Mouse (Mus musculus) midbrain, embryonic 11.5 days (tissue): Measurements from ENCODE around the gene Fbxo48. TPM values are rescaled to one million over a fixed set of nuclear protein-coding genes. Genes with fewer than 3 reads are reported as not detected.

Source experiments
- ATAC-seq: fragments of 200-750 bp; cut with Nextera tagmentation; 2 replicates; pipeline ENCODE4 v1.8.0; 2017; ENCODE audit warnings: moderate TSS enrichment, moderate library complexity; ENCODE audit not compliant: low FRiP score
- DNase-seq: peaks from one replicate; pipeline ENCODE4 v3.0.0; 2015; ENCODE audit warnings: low spot score; ENCODE audit errors: missing footprints
- H3K27ac ChIP-seq: fragments of 300-500 bp; sonication (generic); 2 replicates; pipeline ENCODE4 v1.5.1; 2014; ENCODE audit warnings: low read depth, low read length
- H3K27me3 ChIP-seq: fragments of 300-500 bp; sonication (generic); 2 replicates; pipeline ENCODE4 v1.6.1; 2014; ENCODE audit warnings: mild to moderate bottlenecking, low read length, moderate library complexity, mixed read lengths; ENCODE audit not compliant: control insufficient read depth, insufficient read depth
- H3K36me3 ChIP-seq: fragments of 300-500 bp; sonication (generic); 2 replicates; pipeline ENCODE4 v1.6.1; 2014; ENCODE audit warnings: mild to moderate bottlenecking, low read length, moderate library complexity, mixed read lengths; ENCODE audit not compliant: control insufficient read depth, insufficient read depth
- H3K4me1 ChIP-seq: fragments of 300-500 bp; sonication (generic); 2 replicates; pipeline ENCODE4 v1.6.1; 2014; ENCODE audit warnings: low read length; ENCODE audit not compliant: control insufficient read depth, insufficient read depth
- H3K4me2 ChIP-seq: fragments of 300-500 bp; sonication (generic); 2 replicates; pipeline ENCODE4 v1.6.1; 2014; ENCODE audit warnings: mild to moderate bottlenecking, moderate library complexity
- H3K4me3 ChIP-seq: fragments of 300-500 bp; sonication (generic); 2 replicates; pipeline ENCODE4 v1.5.1; 2014; ENCODE audit warnings: low read depth, low read length
- H3K9ac ChIP-seq: fragments of 300-500 bp; sonication (generic); 2 replicates; pipeline ENCODE4 v1.6.1; 2014; ENCODE audit warnings: low read length
- H3K9me3 ChIP-seq: fragments of 300-500 bp; sonication (generic); 2 replicates; pipeline ENCODE4 v1.6.1; 2016; ENCODE audit warnings: low read length; ENCODE audit not compliant: control insufficient read depth
- WGBS: fragments of 180-500 bp; shearing (Covaris S2); extraction: QIAGEN DNeasy Blood & Tissue Kit; methylation state at CpG from one replicate; pipeline ENCODE4 v1.1.7; 2014; 5-methylcytosine and 5-hydroxymethylcytosine counted together
- polyA plus RNA-seq: library from polyadenylated mRNA; unstranded; fragments of >200 nt; fragmentation: Nextera tagmentation; extraction: Ambion mirVana; gene quantifications from 2 replicates; pipeline ENCODE4 v1.2.1, GENCODE M21; 2014

The Fbxo48 gene
- polyA plus RNA-seq, 1 experiment from 2014 or later: 2.4 TPM

DNA sequence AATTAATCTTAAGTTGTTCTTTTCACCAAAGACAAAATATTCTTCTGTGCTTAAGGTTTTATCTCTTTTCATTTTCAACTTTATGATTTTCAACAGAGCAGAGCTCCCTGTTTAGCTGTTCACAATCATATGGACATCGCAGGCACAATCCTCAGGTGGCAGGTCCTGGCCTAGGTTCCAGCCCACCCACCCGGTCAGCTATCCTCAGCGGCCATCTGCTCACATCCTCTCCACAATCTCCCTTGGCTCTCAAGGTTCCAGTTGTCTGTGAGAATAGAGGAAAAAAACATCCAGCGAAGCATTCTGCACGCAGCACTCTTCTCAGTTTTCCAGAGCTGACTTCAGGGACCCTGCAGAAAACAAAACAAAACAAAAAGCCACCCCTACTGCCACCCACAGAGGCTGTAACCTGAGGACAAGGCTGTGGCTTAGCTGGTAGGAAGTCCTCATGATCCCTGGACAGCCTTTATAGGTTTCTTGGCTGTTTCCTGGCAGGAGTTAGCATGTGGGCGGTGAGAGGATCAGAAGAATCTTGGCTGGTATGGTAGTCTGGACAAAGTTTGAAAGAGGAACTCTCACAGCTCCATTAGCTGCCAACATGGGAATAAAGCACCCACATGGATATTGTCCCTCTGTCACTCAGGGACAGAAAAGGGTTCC lies 15.5 kb upstream of the Fbxo48 start:
- DNase-seq (no peak), ATAC-seq (no peak)
- Histone ChIP-seq H3K9me3 (no peaks in the 10 kb centered on the region), H3K27me3 (no peaks in the 10 kb centered on the region), H3K4me2 (no peak overlapping the region), H3K27ac (no peak overlapping the region), H3K4me3 (no peak overlapping the region), H3K4me1 (no peaks in the 10 kb centered on the region), H3K36me3 (no peaks in the 10 kb centered on the region), H3K9ac (no peak overlapping the region)
- 71% methylated on average over 6 of the region's 6 CpGs for WGBS

DNA sequence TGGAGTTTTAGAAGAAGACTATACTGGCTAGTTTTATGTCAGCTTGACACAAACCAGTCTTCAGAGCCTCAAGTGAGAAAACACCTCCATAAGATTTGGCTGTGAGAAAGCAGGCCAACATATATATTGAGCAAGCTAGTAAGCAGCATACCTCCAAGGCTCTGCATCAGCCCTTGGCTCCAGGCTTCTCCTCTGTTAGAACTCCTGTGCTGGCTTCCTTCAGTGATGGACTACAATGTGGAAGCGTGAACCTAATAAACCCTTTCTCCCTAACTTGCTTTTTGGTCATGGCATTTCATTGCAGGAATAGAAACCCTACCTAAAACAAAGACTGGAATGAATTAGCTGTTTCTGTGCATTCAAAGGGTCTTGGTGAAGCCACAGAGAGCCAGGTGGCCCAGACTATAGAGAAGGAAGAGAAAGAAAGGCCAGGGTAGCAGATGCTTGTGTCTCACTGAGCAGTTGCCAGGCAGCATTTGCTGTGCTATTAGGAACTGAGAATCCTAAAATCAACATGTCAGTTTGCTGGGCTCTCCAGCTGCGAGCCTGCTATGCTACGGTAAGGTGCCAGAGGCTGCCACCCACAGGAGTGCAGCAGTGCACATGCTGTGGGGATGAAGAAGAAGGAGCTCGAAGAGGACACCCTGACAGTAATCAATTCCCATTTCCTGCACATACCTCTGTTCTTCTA lies 9.9 kb upstream of the Fbxo48 start:
- H3K4me3 ChIP-seq: no peak overlapping the region
- DNase-seq (no peak), ATAC-seq (peak; percentile 77)
- no peaks in the 10 kb centered on the region for H3K27me3 ChIP-seq
- H3K4me1 ChIP-seq: peaks cover 6% of the 10 kb centered on the region
- H3K9me3 ChIP-seq: no peaks in the 10 kb centered on the region
- no peak overlapping the region for H3K4me2 ChIP-seq
- no peaks in the 10 kb centered on the region for H3K36me3 ChIP-seq
- no peak overlapping the region; the same call in 1 of the 2 replicates for H3K27ac ChIP-seq
- H3K9ac ChIP-seq: no peak overlapping the region
- 40% methylated on average over 4 of the region's 4 CpGs for WGBS

DNA sequence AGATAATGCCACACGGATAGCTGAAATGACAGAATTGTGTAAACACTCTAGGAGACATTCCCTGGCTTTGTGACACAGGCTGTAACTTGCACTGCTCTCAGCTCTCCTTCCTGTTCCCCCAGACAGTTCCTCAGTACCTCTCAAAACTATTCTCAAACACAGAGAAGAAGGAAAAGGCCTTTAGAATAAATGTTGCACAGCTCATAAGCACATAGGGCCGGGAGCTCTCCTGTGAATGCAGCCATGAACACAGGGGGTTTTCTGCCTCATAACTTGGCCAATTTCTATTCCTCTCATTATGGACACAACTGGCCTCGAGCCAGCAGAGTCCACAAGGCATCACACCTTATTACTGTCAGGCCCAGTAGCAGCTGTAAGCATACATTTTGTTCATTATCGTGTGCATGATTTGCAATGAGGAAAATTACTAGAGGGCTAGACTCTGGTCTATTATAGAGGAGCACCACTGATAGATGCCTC lies 9.2 kb upstream of the Fbxo48 start:
- no peak overlapping the region for H3K4me3 ChIP-seq
- H3K4me1 ChIP-seq: peaks cover 6% of the 10 kb centered on the region
- WGBS: 73% methylated on average over 4 of the region's 4 CpGs
- H3K36me3 ChIP-seq: no peaks in the 10 kb centered on the region
- H3K9me3 ChIP-seq: no peaks in the 10 kb centered on the region
- ATAC-seq: no peak
- no peak for DNase-seq
- H3K27ac ChIP-seq: no peak overlapping the region
- H3K27me3 ChIP-seq: no peaks in the 10 kb centered on the region
- no peak overlapping the region for H3K9ac ChIP-seq
- no peak overlapping the region for H3K4me2 ChIP-seq

DNA sequence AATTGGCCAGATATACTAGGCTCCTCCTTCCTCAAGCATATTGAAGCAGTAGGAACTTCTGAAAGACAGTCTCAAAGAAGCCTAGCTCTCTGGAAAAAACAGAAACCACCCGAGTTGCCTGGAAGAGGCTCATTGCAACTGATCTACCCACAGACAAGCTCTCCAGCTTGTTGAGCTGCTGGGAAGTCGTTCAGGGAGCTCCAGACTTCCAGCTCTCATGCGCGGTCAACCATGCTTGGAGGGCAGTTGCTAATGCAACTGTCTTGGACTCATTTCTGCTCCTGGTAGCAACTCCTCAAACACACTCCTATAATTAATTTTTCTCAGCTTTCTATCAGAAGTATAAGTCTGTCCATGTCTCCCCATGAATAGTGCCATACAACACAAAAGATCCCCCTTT lies 8.2 kb upstream of the Fbxo48 start:
- Histone ChIP-seq H3K27me3 (no peaks in the 10 kb centered on the region), H3K4me2 (no peak overlapping the region), H3K4me3 (no peak overlapping the region), H3K4me1 (peaks cover 6% of the 10 kb centered on the region), H3K36me3 (no peaks in the 10 kb centered on the region), H3K9ac (no peak overlapping the region), H3K27ac (no peak overlapping the region), H3K9me3 (no peaks in the 10 kb centered on the region)
- DNase-seq: no peak
- WGBS: 87% methylated on average over 4 of the region's 4 CpGs
- no peak for ATAC-seq

DNA sequence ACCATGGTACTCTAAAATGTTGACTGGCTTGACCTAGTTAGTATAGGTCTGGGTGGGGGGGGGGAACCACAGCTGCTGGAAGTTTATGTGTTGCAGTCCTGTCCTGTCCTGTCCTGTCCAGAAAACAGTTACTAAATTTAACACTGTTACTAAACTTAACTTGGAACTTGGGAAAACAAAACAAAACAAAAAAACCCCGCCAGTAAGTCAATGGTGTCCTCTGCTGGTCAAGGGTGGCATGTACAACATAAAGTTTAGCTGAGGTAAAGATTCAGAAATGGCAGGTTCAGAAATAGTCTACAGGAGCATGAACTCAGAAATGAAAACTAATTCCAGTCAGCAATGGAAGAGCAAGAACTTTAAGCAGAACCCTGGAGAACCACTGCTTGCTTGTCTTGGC lies 2.4 kb upstream of the Fbxo48 start:
- no peak overlapping the region for H3K4me3 ChIP-seq
- H3K36me3 ChIP-seq: no peaks in the 10 kb centered on the region
- 0 out of 2 replicates have a peak, but pooled peaks cover 5% of the 10 kb centered on the region for H3K4me1 ChIP-seq
- no peak overlapping the region for H3K4me2 ChIP-seq
- no peaks in the 10 kb centered on the region for H3K9me3 ChIP-seq
- ATAC-seq (no peak), DNase-seq (peak; percentile 86)
- no peaks in the 10 kb centered on the region for H3K27me3 ChIP-seq
- WGBS: 38% methylated on average over 1 of the region's 1 CpGs
- no peak overlapping the region for H3K9ac ChIP-seq
- no peak overlapping the region for H3K27ac ChIP-seq

DNA sequence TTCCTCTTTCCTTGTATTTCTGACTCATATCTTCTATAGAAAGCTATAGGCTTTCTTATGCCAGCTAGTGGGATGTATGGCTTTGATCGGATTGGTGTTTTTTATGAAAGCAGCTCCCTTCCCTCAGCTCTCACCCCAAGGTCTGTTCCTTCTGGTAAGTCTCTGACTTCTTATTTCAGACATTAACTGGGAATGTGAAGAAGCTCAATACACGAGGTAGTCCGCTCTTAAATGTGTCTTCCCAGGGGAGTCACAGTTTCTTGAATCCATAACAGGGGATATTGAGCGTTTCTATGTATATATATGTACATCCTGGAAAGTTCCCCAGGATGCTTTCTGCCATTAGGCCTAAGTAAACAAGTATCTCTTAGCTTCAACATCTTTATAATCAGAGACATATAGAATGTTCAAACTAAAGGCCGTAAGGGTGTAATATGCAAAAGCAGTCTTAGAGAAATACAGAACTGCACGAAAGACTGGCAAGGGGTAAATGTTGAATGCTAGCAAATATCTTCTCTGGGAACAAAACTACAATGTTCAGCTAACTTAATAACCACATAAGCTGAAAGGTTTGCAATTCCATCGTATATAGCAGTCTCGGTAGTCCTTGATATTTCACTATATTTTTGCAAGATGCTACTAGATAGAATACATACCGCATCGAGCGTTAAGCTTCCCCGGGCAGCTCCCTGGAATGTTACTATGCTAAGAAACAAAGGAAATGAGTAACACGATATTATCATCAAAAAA lies 774 bp upstream of the Fbxo48 start:
- Histone ChIP-seq H3K36me3 (no peaks in the 10 kb centered on the region), H3K9me3 (no peaks in the 10 kb centered on the region), H3K4me2 (peak overlapping the region; percentile 40), H3K9ac (peak overlapping the region; percentile 53), H3K4me3 (peak overlapping the region; percentile 57), H3K27me3 (no peaks in the 10 kb centered on the region), H3K27ac (no peak overlapping the region), H3K4me1 (0 out of 2 replicates have a peak, but pooled peaks cover 5% of the 10 kb centered on the region)
- 49% methylated on average over 13 of the region's 13 CpGs for WGBS
- no peak for ATAC-seq
- DNase-seq: peak; percentile 83

DNA sequence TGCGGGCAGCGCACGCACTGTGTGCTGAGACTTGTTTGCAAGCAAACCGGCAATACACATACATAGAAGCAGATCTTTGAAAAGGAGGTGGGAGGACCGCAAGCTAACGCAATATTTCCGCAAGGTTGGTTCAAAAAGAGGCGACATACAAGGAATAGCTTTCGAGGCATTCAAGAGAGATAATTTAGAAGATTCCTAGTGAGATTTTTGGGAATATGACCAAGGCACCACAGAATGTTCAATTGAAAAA lies 511 bp downstream of the Fbxo48 start:
- H3K9me3 ChIP-seq: no peaks in the 10 kb centered on the region

DNA sequence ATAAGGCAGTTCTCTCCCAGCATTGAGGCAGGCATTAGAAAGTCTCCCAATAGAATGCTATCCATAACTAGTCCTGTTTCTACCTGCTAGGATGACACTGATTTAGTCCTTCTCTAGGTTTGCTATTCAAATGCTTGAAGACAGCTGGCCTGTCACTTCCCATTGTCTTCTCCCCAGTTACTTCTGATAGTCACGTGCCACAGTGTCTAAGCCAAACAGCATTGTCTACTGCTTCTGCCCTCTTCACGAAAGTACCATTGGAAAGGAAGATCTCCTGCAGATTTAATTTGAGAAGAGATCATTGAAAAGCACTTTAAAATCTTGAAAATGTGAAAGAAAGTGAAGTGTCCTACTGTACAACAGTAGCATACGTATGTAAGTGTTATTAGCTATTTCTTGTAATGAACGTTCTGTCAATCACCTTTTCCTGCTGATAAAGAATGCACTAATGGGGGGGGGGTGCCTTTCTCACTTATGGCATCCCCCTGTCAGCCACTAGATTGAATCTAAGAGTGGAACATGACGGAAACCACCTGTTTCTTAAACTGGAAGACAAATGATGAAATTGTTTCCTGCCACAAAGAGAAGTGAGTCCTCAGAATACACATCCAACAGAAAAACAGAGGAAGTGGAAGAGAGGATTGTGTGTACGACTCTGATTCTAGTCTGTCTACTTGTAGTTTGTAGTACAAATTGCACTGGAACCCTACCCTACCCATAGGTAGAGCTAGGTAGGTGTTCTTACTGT lies 5.1 kb downstream of the Fbxo48 start:
- DNase-seq: no peak
- Histone ChIP-seq H3K4me3 (no peak overlapping the region), H3K9ac (no peak overlapping the region), H3K9me3 (no peaks in the 10 kb centered on the region), H3K27ac (no peak overlapping the region), H3K36me3 (no peaks in the 10 kb centered on the region), H3K4me2 (no peak overlapping the region), H3K4me1 (0 out of 2 replicates have a peak, but pooled peaks cover 2% of the 10 kb centered on the region), H3K27me3 (no peaks in the 10 kb centered on the region)
- 92% methylated on average over 6 of the region's 6 CpGs for WGBS
- ATAC-seq: no peak

More for the DNA sequence above, 511 bp downstream of the Fbxo48 start:
- Histone ChIP-seq H3K4me2 (peak overlapping the region; percentile 73), H3K4me3 (peak overlapping the region; percentile 57), H3K9ac (peak overlapping the region; percentile 80), H3K27me3 (no peaks in the 10 kb centered on the region), H3K27ac (no peak overlapping the region), H3K36me3 (no peaks in the 10 kb centered on the region), H3K4me1 (0 out of 2 replicates have a peak, but pooled peaks cover 5% of the 10 kb centered on the region)
- DNase-seq: no peak
- no peak for ATAC-seq
- 4% methylated on average over 9 of the region's 9 CpGs for WGBS
